Mouse (Mus musculus): Measurements from ENCODE around the gene Lhpp. TPM values are rescaled to one million over a fixed set of nuclear protein-coding genes. Genes with fewer than 3 reads are reported as not detected.
A peak's percentile ranks its signal among the peaks of the same experiment; 100 is the strongest.

The Lhpp gene
- polyA plus RNA-seq, 1 experiment = 6.5 TPM

- Histone ChIP-seq H3K27ac (ENCODE audit: insufficient read depth, low read length) (no peak overlapping the region), H3K4me3 (ENCODE audit: insufficient read depth, low read length) (no peak overlapping the region), H3K4me1 (ENCODE audit: control insufficient read depth, insufficient read depth, low read length) (no peaks in the 10 kb centered on the region)
- TF ChIP-seq CTCF (IDR thresholded peaks at IDR 0.05; ENCODE audit: borderline replicate concordance, insufficient read depth, low read length) (no peak), POLR2A (IDR thresholded peaks at IDR 0.05; ENCODE audit: low read depth, low read length) (no peak)
These were observed 102.5 kb downstream of the Lhpp start for GRCm38 (mm10) chr7:132712956-132713355.

DNA sequence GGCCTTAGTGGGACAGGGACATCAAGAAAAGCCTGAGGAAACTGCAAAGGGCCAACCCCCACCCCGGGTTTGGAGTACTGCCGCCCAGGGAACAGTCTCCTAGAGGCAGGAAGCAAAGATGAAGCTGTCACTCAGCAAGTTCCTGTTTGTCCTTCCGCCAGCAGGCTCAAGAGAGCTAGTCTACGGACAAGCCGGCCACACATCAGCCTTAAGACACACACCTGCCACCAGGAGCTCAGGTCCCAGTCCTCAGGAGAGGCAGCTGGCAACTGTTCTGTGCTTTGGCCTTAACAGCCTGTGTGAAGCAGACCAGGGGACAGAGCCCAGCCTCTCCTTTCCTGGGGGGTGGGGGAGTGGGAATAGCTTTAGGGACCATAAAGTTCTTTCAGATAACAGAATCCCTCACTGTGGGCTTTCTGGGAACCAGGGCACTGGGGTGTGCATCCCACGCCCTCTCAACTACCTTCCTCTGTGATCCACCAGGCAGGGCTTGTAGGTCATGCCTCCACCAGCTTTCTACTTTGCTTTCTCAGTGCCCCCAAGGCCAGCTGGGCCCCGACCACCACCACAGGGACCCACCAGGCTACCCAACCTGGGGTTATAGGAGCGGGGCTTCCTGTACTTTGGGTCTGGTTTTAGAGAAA is 103.2 kb downstream of the Lhpp start:
- TF ChIP-seq POLR2A (IDR thresholded peaks at IDR 0.05; ENCODE audit: low read depth, low read length) (no peak), CTCF (IDR thresholded peaks at IDR 0.05; ENCODE audit: borderline replicate concordance, insufficient read depth, low read length) (no peak)
- Histone ChIP-seq H3K4me1 (ENCODE audit: control insufficient read depth, insufficient read depth, low read length) (no peaks in the 10 kb centered on the region), H3K27ac (ENCODE audit: insufficient read depth, low read length) (peak overlapping the region; percentile 75), H3K4me3 (ENCODE audit: insufficient read depth, low read length) (no peak overlapping the region)

DNA sequence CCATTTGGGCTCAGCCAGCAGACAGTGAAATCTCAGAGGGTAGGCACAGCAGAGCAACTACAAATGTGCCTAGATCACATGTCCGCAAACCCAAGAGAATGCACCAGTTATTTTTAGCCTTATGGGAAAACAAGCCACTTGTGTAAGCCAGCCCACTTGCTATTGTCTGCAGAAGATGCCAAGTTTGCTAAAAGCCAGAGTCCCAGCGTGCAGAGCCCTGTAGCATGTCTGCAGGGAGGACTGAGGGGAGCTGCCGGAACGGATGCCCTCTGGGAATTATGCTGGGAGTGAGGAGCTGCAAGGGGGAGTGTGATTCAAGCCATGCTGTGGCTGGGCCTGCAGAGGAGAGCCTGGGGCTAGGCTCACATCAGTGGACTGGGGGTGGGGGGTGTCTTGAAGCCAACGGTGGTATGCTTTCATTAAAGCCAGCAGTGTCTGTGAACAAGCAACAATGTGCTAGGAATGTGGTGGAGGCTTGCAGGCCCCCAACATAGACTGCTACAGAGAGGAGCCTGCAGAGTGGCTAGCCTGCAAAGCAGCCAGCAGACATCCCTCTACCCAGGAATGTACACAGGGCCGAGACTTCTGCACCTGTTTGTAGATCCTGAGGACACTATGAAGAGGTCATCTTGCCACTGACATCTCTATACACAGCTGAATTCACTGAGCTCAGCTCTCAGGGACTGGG is 103.9 kb downstream of the Lhpp start:
- no peaks in the 10 kb centered on the region for H3K4me1 ChIP-seq (ENCODE audit: control insufficient read depth, insufficient read depth, low read length)
- no peak overlapping the region for H3K4me3 ChIP-seq (ENCODE audit: insufficient read depth, low read length)
- peak overlapping the region; percentile 75 for H3K27ac ChIP-seq (ENCODE audit: insufficient read depth, low read length)
- TF ChIP-seq CTCF (IDR thresholded peaks at IDR 0.05; ENCODE audit: borderline replicate concordance, insufficient read depth, low read length) (no peak), POLR2A (IDR thresholded peaks at IDR 0.05; ENCODE audit: low read depth, low read length) (peak; percentile 23; the same call in 1 of the 2 replicates)

GRCm38 (mm10) chr7:132715259-132715658 is 104.8 kb downstream of the Lhpp start:
- Histone ChIP-seq H3K4me1 (ENCODE audit: control insufficient read depth, insufficient read depth, low read length) (no peaks in the 10 kb centered on the region), H3K4me3 (ENCODE audit: insufficient read depth, low read length) (no peak overlapping the region), H3K27ac (ENCODE audit: insufficient read depth, low read length) (no peak overlapping the region; the same call in 1 of the 2 replicates)
- TF ChIP-seq CTCF (IDR thresholded peaks at IDR 0.05; ENCODE audit: borderline replicate concordance, insufficient read depth, low read length) = no peak
- no peak for TF ChIP-seq POLR2A (IDR thresholded peaks at IDR 0.05; ENCODE audit: low read depth, low read length)

- Histone ChIP-seq H3K27ac (ENCODE audit: insufficient read depth, low read length) (no peak overlapping the region; the same call in 1 of the 2 replicates), H3K4me1 (ENCODE audit: control insufficient read depth, insufficient read depth, low read length) (no peaks in the 10 kb centered on the region), H3K4me3 (ENCODE audit: insufficient read depth, low read length) (no peak overlapping the region)
- TF ChIP-seq CTCF (IDR thresholded peaks at IDR 0.05; ENCODE audit: borderline replicate concordance, insufficient read depth, low read length) = no peak
- TF ChIP-seq POLR2A (IDR thresholded peaks at IDR 0.05; ENCODE audit: low read depth, low read length) = no peak
These were observed 109.1 kb downstream of the Lhpp start for GRCm38 (mm10) chr7:132719570-132719969.

GRCm38 (mm10) chr7:132720562-132720961 is 110.1 kb downstream of the Lhpp start:
- TF ChIP-seq POLR2A (IDR thresholded peaks at IDR 0.05; ENCODE audit: low read depth, low read length) = no peak
- no peak for TF ChIP-seq CTCF (IDR thresholded peaks at IDR 0.05; ENCODE audit: borderline replicate concordance, insufficient read depth, low read length)
- Histone ChIP-seq H3K27ac (ENCODE audit: insufficient read depth, low read length) (no peak overlapping the region), H3K4me3 (ENCODE audit: insufficient read depth, low read length) (no peak overlapping the region), H3K4me1 (ENCODE audit: control insufficient read depth, insufficient read depth, low read length) (no peaks in the 10 kb centered on the region)

DNA sequence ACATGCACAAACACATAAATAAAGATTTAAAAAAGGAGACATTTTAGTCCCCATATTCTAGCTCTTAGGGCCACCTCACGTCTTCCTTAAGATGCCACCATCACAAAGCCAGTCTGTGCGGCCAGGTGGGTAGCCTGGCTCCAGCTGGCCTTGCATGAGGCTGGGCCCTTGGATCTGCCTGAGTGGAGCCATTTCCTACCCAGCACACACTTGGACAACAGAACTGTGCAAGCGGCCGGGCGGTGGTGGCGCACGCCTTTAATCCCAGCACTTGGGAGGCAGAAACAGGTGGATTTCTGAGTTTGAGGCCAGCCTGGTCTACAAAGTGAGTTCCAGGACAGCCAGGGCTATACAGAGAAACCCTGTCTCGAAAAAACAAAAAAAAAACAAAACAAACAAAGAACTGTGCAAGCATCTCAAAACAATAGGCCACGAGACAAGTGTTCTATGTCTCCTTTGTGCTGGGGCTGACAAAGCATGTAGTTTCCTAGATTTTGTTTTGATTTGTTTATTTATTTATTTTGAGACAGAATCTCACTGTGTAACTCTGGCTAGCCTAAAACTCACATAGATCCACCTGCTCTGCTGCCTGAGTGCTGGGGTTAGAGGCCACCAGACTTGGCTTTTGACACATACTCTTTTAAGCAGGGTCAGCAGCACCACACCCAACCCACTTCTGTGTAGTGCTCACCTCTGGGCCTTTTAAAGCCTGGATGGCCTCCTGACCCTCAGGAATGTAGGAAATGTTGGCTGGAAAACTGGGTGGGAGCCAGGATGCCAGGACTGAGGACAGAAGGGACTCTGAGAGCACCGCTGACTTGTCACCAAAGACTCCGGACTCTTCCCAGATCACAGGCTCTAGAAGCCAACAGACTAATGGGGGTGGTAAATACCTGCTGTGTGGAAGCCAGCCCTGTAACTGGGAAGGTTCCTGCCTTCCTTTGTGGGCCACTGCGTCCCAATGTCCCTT is 112.2 kb downstream of the Lhpp start:
- no peak overlapping the region for H3K27ac ChIP-seq (ENCODE audit: insufficient read depth, low read length)
- TF ChIP-seq POLR2A (IDR thresholded peaks at IDR 0.05; ENCODE audit: low read depth, low read length) (no peak), CTCF (IDR thresholded peaks at IDR 0.05; ENCODE audit: borderline replicate concordance, insufficient read depth, low read length) (no peak)

DNA sequence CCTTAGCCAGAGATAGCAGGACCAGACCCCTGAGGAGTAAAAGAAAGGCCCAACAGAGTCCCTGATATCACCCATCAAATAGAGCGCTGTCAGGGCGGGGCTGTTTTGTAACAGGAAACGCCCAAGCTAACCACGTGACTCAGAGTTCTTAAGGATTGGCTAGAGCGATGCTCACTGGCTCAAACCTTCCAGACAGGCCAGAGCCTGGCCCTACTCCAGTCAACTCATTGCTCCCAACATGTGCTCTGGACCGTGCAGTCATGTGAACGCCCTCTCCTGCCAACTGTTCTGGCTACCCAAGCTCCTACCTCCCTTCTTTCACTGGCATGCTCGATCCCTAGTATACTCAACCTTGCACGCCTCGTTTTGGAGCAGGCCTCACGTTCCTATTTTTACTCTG is 113.5 kb downstream of the Lhpp start:
- Histone ChIP-seq H3K27ac (ENCODE audit: insufficient read depth, low read length) (no peak overlapping the region), H3K4me1 (ENCODE audit: control insufficient read depth, insufficient read depth, low read length) (no peaks in the 10 kb centered on the region), H3K4me3 (ENCODE audit: insufficient read depth, low read length) (no peak overlapping the region)
- TF ChIP-seq CTCF (IDR thresholded peaks at IDR 0.05; ENCODE audit: borderline replicate concordance, insufficient read depth, low read length) (no peak), POLR2A (IDR thresholded peaks at IDR 0.05; ENCODE audit: low read depth, low read length) (no peak)

More for the DNA sequence above, 112.2 kb downstream of the Lhpp start:
- no peaks in the 10 kb centered on the region for H3K4me1 ChIP-seq (ENCODE audit: control insufficient read depth, insufficient read depth, low read length)
- no peak overlapping the region for H3K4me3 ChIP-seq (ENCODE audit: insufficient read depth, low read length)

DNA sequence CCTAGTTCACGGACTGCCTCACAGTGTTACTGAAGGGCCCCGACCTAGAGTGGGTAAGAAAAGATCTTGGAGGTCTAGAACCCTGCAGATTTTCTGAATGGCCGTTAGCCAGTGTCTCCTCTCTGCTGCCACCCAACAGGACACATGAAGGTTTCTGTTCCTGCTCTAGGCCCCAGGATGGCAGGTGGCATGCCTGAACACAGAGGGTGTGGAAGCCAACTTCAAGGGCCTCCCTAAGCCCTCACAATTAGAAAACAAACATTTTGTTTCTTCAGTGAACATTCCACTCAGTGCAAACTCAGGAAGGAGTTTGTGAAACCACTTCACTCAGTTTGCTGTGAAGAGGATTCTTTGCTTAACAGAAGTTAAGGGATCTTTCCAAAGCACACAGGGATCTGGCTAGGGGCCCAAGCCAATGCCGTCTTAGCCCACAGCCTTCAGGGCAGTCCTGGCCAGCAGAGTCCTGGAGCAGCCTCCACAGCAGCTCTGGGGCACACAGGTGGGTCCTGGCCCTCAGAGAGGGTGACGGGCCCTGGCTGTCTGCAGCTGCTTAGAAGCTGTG is 114.1 kb downstream of the Lhpp start:
- no peak for TF ChIP-seq POLR2A (IDR thresholded peaks at IDR 0.05; ENCODE audit: low read depth, low read length)
- no peak for TF ChIP-seq CTCF (IDR thresholded peaks at IDR 0.05; ENCODE audit: borderline replicate concordance, insufficient read depth, low read length)
- Histone ChIP-seq H3K27ac (ENCODE audit: insufficient read depth, low read length) (no peak overlapping the region), H3K4me3 (ENCODE audit: insufficient read depth, low read length) (no peak overlapping the region)

More for the DNA sequence above, 114.1 kb downstream of the Lhpp start:
- H3K4me1 ChIP-seq (ENCODE audit: control insufficient read depth, insufficient read depth, low read length) = no peaks in the 10 kb centered on the region
